Mouse (Mus musculus): ENCODE measurements around the gene Src.

GRCm38 (mm10) chr2:157447297-157448158 is 29.3 kb downstream of the Src start:
- no peak for TF ChIP-seq CTCF (IDR thresholded peaks at IDR 0.05; ENCODE audit: insufficient read depth, low read length)
- no peak for TF ChIP-seq POLR2A (IDR thresholded peaks at IDR 0.05; ENCODE audit: borderline replicate concordance, extremely low read depth, low read depth, low read length)
